Mouse (Mus musculus): ENCODE results near the gene Pfn1.

- TF ChIP-seq GATA1 (IDR thresholded peaks at IDR 0.05; ENCODE audit: borderline replicate concordance, low read length) (no peak), FLI1 (IDR thresholded peaks at IDR 0.05; ENCODE audit: low read length) (no peak)
Observed at GRCm38 (mm10) chr11:70683640-70684039, 29.2 kb upstream of the Pfn1 start.

Data from megakaryocyte, embryonic 14.5 days (primary cell).